Mouse (Mus musculus): ENCODE results near the gene Cstad.

The Cstad gene

DNA sequence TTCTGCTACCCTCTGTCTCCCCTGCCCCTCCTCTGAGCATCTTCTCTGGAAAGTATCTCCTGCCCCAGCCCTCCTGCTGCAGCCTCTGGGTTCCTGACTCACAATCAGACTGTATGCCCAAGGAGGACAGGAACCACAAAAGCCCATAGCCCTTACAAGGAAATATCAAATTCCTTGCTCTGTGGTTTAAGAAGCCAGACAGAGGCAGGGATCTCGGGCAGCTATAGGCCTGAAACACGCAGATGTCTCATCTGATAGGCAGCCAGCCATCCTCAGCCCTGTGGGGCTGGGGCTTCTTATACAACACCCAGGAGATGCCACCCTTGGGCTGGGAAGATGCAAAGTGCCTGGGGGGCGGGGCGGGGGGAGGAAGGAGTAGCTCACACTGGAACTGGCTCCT is 956 bp downstream of the Cstad start:
- no peak for DNase-seq (ENCODE audit: low spot score in 2 of 2)

DNA sequence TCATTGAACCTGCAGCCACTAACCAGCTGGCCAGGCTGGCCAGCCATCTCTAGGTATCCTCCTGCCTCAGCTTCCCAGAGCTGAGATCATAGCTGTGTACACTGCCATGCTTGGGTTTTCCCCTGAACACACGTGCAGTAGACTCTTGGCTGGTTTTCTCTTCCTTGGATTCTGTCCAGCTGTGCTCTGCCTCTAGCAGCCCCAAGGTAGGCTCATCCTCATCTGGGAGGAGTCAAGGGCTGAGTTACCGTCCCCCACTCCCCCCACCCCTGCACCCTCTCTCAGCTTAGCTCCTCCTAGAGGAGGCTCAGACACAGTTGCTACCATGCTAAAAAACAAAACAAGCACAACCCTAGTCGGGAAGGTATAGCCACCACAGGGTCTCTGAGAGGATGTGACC is 4.8 kb downstream of the Cstad start:
- DNase-seq (ENCODE audit: low spot score in 2 of 2): no peak

DNA sequence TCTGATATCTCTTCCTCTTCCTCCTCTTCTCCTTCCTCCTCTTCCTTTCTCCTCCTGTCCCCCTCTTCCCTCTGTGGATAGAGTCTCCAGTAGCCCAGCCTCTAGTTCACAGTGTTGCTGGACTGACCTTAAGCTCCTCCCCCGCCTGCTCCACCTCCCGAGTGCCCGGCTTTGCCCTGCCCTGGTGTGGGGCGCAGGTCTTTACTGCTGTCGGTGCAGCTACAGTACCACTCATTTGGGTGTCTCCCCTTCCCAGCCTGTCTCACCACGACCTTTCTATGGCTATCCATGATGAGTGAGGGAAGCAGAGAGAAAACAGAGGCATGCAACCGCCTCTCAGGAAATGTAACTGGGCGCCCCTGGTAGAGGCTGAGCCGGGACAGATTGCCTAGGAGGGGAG is 5.5 kb downstream of the Cstad start:
- DNase-seq (ENCODE audit: low spot score in 2 of 2): no peak

DNA sequence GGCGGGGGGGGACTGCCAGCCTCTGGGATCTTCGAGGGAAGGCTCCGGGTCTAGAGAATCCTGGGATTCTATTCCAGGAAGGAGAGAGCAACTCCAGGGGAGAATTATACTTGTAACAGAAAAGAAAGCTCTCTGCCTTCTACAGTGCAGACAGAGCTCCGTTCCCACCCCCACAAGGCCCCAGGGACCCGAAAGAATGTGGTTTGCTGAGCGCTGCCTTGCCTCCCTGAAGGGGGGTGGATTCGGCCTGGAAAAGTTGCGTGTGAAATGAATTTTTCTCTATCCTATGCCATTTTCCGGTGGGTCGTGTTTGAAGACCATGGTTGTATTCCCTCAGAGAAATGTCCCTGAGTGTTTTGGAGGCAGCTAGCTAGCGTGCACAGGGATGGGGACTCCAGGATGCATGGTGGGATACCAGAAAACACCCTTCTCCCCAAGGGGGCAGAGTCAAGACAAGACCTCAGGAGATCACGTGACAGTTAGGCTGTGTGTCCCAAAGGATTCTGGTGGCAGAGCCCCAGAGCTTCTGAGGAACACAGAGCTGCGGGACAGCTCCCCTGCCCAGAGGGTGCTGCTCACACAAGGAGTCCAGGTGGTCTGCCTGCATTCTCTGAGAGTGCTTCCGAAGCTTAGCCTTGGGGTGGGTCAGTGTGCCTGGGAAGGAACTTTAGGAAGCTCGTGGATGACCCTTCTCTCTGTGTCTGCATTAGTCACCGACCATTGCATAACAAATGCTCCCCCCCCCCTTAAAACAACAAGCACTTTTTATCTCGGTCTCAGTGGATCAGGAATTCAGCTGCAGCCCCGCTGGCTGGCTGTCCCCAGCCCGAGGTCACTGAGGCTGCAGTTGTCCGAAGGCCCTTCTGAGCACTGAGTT is 6.4 kb downstream of the Cstad start:
- DNase-seq (ENCODE audit: low spot score in 2 of 2): peak in 1 of 2 experiments; percentile 49

DNA sequence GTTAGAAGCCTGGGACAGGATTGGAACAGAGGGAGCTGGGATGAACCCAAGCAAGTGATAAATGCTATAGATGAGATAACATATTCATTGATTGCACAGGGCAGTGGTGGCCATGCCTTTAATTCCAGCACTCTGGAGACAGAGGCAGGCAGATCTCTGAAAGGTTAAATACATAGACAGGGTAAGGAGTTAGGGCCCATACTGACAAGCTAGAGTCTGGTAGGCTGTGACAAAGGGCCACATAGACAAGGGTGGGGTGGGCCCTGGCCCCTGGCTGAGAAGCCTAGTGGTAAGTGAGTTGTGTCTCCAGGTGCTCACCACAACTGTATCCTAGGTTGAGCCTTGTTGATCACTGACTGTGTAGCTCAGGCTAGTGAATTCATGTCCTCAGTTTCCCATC is 7.6 kb downstream of the Cstad start:
- DNase-seq (ENCODE audit: low spot score in 2 of 2): no peak

DNA sequence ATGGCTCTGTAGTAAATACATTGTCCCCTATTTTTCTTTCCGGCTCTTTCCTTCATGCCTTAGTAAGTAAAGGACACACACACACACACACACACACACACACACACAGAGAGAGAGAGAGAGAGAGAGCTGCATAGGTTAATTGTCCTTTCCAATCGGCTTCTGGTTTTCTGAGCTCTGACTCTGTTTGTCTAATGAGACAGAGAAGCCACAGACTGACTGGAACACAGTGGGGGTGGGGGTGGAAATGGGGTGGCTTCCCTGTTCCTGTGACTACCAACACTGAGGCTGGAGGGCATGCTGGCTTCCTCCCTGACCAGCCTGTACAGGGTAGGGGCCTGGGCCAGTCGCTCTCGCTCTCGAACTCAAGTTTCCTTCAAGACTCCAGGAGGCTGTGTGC is 8.9 kb downstream of the Cstad start:
- DNase-seq (ENCODE audit: low spot score in 2 of 2): no peak

DNA sequence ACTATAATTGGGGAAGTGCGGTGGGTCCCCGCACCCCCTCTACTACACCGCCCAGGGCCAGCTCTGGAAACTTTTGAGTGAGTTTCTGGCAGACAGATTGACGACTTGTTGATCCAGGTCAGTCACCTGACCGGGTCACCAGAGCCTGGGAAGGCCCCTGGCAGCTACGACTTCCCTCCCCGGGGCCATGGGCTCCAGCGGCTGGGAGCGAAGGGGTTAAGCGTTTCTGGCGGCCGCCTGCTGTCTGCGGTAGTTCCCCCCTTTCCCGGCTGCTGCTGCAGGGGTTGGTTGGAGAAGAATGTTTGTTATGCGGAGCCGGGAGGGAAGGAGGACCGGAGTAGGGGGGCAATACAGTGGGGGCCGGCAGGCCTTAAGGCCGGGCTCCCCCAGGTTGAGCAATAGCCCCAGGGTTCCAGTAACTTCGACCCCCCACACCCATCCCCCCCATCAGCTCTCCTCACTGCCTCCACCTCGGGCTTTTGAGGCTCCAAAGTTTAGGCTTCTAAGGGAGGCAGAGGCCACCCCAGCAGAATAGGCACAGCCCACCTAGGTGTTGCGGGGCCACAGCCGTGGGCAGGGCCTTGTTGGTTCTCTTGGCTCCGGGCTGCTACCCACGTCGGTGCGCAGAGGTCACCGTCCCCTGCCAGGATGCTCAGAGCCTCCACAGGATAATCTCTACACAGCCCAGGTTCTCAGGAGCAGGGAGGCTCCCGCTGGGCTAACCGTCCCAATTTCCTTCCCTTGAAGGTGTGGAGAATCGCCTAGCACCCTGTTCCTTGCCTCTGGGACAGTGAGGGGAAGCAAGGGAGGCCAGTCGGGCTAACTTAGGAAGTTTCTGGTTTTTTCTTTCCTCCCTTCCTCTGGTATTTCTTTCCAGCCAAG is 10.3 kb downstream of the Cstad start:
- no peak for DNase-seq (ENCODE audit: low spot score in 2 of 2)

DNA sequence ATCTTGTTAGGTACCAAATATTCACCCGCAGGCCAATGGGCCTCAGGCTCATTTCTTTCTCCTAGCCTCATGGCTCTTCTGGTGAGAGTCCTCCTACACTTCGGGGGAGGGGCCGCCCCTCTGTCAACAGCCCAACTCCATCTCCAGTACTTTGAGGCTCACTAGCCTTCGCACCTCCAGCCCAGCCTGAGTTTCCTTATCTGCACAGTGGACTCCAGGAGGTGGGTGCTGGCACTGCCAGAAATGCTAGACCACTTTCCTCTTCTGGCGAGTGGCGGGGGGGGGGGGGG is 10.9 kb downstream of the Cstad start:
- DNase-seq (ENCODE audit: low spot score in 2 of 2): no peak

DNA sequence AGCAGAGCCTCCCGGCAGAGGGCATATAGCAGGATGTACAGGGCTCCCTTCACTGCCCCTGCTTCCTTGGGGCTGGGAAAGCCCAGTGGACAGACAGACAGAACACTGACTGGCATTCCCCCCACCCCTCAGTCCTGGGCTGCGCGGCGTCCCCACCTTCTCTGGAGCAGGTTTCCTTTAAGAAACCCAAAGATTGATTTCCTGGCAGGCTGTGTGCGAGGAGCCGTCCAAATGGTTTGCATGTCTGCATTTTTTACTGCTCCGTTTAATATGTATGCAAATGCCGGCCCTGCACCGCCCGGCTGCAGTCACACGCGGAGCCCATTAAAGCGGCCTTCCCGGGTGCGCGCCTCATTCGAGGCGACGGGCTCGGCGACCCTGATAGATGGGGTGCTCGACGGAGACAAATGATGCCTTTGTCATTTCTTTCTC is 11.8 kb downstream of the Cstad start:
- no peak for DNase-seq (ENCODE audit: low spot score in 2 of 2)

DNA sequence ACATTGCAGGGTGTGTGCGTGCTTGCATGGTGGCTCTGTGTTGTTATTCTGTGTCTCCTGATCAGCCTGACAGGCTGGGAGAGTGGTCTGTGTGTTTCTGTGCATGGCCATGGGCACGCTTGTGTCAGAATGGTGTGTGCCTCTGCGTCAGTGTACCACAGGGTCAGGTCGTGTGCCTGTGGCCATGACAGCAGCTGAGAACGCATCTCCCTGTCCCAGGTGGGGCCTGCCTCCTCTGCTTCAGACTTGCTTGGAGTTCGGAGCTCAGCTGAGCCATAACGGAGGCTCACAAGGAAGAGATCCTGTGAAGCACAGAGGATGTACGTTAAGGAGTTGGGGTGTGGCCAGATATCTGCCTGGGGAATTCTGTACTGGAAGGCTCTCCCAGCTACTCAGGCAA is 13.1 kb downstream of the Cstad start:
- DNase-seq (ENCODE audit: low spot score in 2 of 2): no peak

DNA sequence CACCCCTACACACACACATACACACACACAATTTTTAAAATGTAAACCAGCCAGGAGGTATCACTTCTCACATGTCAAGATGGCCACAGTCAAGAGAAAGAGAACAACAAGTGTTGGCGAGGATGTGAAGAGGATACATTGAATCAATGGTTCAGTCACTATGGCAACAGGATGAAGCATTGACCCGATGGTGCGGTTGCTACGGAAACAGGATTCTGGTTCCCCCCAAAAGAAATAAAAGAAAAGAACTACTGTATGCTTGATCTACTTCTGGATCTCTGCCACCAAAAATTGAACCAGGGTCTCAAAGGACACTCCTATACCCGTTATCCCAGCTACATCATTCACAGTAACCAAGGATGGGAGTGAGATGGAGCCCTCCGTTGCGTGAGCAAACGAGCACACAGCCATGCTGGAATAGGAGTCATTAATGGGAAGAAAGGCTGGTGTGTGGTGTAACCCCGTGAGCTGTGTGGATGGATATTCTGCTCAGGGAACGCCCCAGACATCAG is 13.9 kb downstream of the Cstad start:
- no peak for DNase-seq (ENCODE audit: low spot score in 2 of 2)

DNA sequence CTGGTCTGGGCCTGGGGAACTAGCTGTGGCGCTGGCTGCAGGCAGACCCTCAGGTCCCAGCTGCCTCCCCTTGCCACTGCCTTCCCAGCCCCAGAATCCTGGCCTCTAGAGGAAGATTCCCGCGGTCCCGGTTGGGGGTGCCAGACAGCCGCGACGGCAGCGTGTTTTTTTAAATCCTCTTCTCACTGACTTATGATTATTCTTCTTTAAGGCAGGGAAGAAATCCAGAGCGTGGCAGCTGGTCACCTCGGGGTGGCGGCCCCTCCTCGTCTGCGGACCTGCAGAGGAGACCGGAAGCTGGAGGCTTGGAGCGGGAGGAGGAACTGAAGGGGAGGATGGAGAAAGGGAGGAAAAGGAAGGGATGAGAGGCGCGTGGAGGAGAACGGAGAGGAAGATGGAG is 18.7 kb downstream of the Cstad start:
- DNase-seq (ENCODE audit: low spot score in 2 of 2): peak; percentile 68 to 73

DNA sequence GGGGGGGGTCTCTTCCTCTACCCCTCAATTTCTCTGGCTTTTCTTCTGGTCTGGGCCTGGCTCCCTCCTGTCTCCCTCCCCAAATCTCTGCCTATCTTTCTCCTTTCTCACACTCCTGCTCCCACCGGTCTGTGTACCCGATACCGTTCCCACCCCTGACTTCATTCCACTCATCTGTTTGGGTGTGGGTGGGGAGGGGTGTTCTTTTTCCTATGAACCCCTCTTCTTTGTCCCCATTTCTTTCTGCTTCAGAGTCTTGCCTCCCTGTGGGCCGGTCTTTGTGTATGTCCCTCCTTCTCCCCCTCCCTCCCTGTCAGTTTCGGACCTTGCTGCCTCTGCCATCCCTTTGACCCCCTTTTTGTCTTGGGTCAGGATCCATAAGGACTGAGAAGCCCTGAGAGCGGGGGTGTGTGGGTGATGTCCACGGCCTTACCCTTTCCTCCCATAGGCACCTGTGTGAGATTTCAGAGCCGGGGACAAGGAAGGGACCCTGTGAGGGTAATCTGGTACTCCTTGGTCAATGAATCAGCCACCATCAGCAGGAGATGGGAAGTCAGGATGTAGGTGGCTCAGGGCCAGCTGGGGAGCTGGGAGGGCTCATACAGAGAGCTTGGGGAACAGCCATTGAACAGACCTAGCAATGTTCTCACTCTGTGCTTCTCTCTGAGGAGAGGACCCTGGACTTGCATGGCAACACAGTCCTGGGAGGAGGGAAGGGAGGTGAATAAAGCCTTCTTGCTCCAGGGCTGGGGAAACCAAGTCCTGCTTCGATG is 19.5 kb downstream of the Cstad start:
- no peak for DNase-seq (ENCODE audit: low spot score in 2 of 2)

DNA sequence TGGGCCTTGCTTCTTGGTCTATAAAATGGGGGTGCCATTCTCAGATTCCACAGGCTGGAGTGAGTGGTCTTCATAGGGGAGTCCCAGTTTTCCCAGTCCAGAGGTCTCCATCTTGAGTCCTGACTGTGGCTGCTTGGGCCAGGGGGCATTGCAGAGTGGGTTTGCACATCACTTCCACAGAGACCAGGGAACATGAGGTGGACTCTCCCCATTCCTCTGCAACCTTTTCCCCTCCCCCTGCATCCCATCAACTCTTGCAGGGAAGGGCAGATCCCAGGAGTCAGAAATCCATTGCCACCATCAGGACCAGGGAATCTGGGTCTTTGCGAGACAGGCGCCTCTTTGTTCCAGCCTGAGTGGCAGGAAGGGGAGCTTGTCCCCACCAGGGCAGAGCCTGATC is 21.0 kb downstream of the Cstad start:
- DNase-seq (ENCODE audit: low spot score in 2 of 2): no peak

DNA sequence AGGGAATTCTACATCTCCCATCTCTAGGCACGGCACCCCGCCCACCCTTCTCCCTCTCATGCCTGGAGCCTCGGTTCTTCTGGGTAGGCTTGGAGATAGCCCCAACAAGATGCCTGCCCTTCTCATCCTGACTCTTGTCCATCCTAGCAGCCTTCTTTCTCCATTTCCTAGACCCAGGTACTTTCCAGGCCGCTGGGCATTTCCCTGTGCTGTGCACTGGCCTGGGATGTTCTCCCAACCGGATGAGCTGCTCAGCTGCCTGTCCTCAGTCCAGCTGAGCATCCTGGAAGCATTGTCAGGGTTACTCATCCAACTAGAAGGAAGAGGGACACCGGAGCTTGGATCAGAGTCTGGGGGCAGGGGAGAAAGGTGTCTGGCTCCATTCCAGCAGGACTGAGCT is 21.6 kb downstream of the Cstad start:
- no peak for DNase-seq (ENCODE audit: low spot score in 2 of 2)

DNA sequence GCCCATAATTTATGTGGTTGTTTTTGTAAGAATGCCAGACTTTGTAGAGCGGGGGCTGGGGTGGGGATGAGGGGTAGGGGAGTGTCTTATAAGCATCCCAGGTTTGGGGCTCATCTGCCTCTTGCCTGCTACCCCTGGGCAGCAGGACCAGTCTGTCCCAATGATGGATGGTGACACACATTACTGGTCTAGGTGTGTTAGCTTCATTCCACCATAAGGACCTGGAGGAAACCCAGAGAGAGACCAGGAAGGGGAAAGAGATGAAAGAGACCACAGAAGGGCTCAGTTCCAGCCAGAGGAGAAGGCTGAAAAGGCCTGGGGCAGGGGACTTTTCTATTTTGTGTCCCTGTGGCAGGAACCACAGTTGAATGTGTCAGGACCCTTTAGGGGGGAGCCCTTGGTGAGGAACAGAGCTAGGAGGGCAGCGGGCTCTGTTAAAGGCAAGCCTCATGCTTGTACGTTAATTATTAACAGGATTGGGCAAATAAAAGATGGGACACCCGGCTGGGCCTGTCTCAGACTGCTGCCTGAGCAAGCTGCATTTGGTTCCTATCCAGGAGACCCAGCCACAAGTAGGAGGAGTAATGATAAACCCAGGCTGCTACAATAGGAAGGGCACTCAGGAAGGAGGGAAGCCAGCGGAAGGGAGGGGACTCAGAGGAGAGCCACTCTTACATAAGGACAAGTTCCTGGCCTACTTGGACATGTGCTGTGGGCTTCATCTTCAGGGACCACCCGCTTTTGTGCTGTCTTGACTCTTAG is 23.8 kb downstream of the Cstad start:
- DNase-seq (ENCODE audit: low spot score in 2 of 2): no peak

DNA sequence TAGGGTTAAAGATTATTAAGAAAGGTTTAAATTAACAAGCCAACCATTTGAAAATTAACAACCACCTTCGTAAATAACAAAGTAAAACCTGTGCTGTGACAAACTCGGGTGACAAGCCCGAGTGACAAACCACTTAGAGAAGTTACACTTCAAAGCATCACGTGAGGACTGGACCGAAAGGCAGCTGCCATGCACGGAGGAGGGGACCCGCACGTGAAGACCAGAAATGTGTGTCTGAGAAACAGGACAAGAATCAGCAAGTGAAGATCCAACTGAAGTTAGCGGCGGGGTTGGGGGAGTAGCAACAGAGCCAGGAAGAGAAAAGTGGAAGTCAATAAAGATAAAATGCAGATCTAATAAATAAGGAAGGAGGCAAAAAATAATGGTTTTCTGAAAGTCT is 29.0 kb downstream of the Cstad start:
- DNase-seq (ENCODE audit: low spot score in 2 of 2): no peak

DNA sequence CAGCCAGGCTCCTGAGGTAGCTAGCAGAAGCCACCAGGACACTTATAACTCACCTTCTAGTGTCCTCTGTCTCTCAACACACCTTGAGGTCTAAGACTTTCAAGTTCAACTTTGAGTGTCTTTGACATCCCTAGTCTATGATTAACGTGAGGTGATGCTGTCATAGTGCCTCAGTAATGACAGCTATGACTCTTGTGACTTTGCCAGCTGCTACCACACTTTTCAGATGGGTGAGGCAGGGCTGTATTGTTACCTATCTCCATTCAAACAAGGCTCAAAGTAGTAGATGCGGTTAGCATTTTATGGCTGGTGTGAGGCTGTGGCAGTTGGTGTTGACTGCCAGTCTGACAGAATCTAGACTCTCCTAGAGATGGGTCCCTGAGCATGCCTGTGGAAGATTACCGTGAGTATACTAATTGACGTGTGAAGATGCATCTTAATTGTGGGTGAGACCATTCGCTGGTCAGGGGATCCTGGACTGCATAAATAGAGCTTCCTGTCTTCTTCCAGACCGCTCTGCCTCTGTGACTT is 30.5 kb downstream of the Cstad start:
- DNase-seq (ENCODE audit: low spot score in 2 of 2): no peak

DNA sequence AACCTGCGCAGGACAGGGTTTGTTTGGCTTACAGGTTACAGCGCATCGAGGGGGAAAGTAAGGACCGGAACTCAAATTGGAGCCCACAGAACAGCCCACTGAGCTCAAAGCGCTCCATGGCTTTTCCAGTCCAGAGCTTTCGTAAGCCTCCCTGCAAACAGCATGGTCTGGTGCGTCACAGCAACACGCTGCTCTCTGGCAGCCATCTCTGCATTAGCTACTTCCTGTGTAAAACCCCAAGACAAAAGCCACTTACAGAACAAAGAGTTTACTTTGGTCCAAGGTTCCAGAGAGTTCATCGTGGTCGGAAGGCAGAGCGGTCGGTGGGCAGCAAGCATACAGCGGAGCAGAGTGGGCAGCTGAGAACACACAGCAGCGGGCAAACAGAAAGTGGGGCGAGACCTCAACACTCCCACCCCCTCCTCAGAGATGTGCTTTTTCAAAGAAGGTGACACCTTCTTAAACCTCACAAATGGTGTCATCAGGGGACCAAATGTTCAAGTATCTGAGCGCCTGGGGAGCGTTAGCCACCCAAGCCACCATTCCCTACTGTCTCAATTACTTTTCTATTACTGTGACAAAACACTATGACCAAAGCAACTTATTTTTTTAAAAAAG is 31.3 kb downstream of the Cstad start:
- DNase-seq (ENCODE audit: low spot score in 2 of 2): no peak

DNA sequence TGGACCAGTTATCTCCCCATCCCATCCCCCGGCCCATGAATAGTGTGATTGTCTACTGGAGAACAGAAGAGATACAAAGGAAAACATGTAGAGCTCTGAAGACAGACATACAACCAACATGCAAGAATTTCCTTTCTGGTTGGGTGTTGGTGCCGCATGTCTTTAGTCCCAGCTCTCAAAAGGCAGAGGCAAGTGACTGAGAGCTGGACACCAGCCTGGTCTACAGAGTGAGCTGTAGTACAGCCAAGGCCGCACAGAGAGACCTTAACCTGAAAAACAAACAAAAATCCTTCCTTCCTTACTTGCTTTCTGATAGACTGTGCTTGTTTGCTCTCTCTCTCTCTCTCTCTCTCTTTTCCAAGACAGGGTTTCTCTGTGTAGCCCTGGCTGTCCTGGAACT is 32.5 kb downstream of the Cstad start:
- no peak for DNase-seq (ENCODE audit: low spot score in 2 of 2)

DNA sequence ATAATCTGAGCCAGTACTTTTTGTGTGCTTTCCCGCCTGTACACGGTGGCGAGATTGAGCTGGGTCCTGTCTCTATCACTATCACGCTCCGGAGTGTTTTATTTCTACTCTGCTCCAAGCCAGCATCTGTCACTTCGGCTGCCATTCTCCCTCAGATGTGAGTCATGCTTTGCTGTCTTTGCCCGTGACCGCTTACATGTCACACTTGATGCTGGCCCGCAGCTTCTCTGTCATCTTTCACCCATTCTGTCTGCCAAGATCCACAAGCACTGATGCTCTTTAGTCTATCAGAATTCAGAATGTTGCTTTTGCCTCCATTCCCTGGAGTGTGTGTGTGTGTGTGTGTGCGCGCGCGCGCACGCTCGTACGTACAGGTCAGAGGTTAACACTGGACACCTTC is 33.5 kb downstream of the Cstad start:
- DNase-seq (ENCODE audit: low spot score in 2 of 2): peak in 1 of 2 experiments; percentile 50

Measured in right cerebral cortex, adult 2 months (tissue).